Mouse (Mus musculus): Measurements from ENCODE around the gene Otub2.

DNA sequence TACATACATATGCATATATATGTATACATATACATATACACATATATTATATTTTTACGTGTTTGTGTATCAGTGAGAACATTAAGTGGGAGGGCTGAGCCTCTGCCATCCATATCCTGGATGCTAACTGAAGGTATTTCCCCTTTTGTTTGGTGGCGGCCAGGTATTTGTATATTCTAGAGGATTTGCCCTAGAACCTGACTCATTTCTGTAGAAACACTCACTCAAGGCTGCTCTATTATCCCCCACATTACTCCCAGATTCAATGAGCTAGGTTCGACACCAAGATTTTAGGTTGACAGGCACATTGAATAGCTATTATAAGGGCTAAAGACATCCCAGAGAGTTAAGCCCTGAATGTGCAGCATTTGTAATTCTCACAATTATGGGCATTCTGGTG, 56.6 kb downstream of the Otub2 start:
- TF ChIP-seq CTCF (IDR thresholded peaks at IDR 0.05; ENCODE audit: extremely low read depth, insufficient read depth, insufficient read length, insufficient replicate concordance) (no peak), POLR2A (IDR thresholded peaks at IDR 0.05; ENCODE audit: low read depth, low read length) (no peak)

All from spleen, adult 2 months (tissue).